Mouse (Mus musculus): ENCODE results near the gene Olfml3. TPM values are rescaled to one million over a fixed set of nuclear protein-coding genes. Genes with fewer than 3 reads are reported as not detected.

Gene Olfml3
- polyA plus RNA-seq (2012; rRNA removed), result 6.3 and 7.0 TPM in 2 replicates

DNA sequence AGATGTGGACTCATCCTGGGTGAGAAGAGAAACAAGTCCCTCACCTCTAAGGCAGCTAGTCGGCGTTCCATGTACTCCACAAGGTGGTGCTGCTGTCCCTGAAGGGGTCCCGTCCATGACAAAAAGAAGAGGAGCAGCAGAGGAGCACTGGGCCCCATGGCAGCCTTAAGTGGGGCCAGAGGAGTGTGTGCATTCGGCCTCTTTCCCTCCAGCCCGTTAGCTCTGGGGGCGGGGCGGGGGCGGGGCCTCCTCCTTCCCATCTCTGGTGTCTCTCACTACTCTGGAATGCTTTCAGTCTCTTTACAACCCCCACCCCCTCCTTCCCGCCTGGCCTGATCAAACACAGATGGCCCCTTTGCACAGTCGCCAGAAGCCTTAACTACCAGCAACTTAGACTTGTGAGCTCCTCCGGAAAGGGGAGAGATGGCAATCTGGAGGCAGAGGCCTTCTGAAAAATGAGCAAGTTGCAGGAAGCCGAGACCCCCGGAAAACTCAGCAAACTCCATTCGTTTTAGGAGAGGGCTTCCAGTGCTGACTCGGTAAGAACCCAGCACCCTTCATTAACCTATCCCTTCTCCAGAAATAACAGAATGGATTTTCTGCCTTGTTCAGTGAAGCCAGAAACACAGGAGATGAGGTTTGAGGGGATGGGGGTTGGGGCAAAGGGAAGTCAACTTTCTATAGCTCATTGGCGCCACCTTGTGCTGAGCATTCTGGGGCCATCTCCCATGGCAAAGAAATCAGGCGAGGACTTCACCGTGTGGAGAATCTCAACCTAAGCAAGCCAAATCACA is at the start of gene Olfml3:
Gene Olfml3, minus strand, starts transcription at position 224 of the 794 bp plus-strand sequence.
- DNase-seq (ENCODE audit: low read depth, low spot score), result no peak
- WGBS, result 2% methylated on average over 18 of the region's 18 CpGs

DNA sequence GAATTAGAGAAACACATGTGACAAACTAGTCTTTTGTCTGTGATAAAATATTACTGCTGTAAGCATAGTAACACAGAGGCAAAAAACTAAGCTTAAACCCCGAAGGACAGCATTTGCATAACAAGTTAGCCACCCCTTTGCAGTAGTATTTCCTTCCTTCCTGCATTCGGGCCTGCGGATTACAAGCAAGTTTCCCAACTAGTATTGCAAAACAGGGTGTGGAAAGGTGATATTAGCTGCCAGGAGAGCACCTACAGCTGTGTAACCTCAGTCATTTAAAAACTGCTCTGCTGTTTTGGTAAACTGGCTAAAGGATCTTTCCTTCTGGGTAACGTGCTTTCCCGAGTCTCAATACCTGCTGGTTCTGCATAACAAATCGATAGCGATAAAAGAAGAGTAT is 49.4 kb upstream of the Olfml3 start:
- no peak for DNase-seq (ENCODE audit: low read depth, low spot score)
- 23% methylated on average over 7 of the region's 7 CpGs for WGBS

DNA sequence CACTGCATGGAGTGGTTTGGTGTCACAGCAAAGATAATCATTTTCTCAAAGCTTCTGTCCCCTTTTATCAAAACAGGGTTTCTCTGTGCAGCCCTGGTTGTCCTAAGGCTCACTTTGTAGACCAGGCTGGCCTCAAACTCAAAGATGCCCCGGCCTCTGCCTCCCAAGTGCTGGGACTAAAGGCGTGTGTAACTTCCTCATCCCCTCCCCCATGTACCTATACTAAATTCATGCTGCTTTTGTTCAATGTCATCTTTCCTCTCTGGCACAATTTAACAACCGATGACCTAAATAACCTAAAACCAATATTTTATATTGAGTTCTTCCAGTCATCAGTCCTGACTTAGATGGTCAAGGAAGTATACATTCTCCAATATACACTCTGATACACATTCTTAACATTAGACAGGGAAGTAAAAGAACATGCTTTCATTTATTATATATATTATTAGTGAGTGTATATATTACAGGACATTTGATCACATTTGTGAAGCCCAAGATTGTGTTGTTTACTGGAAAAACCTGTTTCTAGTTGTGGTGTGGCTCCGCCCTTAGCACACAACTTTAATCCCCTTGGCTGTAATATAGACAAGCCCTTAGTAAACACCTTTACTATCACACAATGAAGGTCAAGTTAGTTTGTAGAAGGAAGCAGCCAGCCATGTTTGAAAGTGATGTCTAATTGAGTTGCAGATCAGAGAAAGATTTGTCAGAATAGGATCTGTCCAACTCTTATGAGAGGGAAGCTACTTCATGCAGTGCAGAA is 45.2 kb upstream of the Olfml3 start:
- WGBS, result 58% methylated on average over 4 of the region's 4 CpGs
- DNase-seq (ENCODE audit: low read depth, low spot score), result no peak

GRCm38 (mm10) chr3:103780777-103781176 is 43.0 kb upstream of the Olfml3 start:
- DNase-seq (ENCODE audit: low read depth, low spot score), result no peak
- WGBS, result 63% methylated on average over 5 of the region's 5 CpGs

DNA sequence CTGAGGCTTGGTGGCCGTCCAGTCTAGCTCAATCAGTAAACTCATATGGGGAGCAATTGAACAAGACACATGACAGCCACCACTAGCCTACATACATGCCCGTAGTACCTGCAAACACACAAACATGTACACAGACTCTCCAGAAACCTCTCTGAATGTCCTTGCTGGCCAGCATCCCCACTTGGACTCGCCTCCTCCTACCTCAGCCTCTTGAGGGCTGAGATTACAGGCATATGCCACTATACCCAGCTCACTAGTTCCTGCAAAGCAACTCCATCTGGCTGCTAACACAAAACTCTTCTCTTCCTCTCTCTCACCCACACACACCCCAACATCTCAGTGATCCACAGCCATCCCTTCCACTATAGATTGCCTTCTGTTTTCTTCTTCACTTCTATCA is 42.5 kb upstream of the Olfml3 start:
- 83% methylated on average over 3 of the region's 3 CpGs for WGBS
- no peak for DNase-seq (ENCODE audit: low read depth, low spot score)

- 74% methylated on average over 7 of the region's 7 CpGs for WGBS
- no peak for DNase-seq (ENCODE audit: low read depth, low spot score)
Observed at GRCm38 (mm10) chr3:103779183-103779582, 41.4 kb upstream of the Olfml3 start.

DNA sequence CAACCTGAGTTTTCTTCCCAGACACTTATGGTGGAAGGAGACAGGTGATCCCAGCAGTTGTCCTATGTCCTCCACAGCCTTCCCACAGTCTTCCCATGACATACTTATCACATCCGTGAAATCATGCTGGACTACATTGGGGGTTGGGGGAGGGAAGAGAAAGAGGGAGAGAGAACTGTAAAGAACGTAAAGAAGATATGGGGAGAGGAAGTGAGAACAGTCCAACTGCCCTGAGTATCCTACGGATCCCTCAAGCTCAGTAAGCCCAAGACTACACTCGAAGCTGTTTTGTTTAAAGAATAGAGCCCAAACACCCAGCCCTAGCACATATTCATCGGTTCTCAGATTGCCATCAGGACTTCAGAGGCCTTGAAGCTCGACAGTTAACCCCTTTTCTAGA is 40.9 kb upstream of the Olfml3 start:
- no peak for DNase-seq (ENCODE audit: low read depth, low spot score)
- 80% methylated on average over 6 of the region's 6 CpGs for WGBS

DNA sequence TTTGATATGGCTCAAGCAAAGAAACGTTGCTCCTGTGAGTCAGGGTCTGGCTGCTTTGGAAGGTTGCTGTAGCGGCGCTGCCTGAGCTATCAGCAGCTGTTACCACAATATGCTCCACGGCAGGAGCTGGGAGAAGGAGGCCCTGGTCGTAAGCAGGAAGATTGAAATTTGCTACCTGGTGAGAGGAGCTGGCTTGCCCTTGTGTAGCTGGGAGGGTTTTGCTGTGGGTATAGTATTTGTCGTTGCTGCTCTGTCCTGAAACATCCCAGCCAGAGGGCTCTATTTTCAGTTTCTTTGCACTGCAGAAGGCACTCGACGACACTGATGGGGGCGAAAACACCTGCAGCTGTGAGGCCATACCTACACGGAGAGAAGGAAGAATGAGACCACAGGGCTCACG is 40.1 kb upstream of the Olfml3 start:
- 86% methylated on average over 11 of the region's 11 CpGs for WGBS
- no peak for DNase-seq (ENCODE audit: low read depth, low spot score)

GRCm38 (mm10) chr3:103774009-103774408 is 36.2 kb upstream of the Olfml3 start:
- 81% methylated on average over 15 of the region's 15 CpGs for WGBS
- DNase-seq (ENCODE audit: low read depth, low spot score), result no peak

DNA sequence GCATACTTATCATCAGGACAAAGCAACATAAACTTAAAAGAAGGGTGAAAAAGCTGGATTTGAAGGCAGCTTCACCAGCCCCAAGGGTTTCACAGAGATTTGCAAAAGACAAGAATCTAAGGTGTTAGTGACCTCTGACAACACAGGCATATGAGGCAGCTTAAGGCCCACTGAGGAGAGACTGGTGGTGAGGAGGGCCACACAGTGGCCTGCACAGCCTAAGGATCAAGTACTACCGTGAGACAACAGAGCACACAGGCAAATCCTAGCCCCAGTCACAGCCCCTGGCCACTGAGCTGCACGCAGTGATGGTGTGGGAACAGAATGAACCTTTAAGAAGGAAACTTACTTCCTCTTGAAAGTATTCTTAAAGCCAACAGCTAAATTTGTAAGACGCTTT is 35.7 kb upstream of the Olfml3 start:
- no peak for DNase-seq (ENCODE audit: low read depth, low spot score)
- WGBS, result 69% methylated on average over 3 of the region's 3 CpGs

DNA sequence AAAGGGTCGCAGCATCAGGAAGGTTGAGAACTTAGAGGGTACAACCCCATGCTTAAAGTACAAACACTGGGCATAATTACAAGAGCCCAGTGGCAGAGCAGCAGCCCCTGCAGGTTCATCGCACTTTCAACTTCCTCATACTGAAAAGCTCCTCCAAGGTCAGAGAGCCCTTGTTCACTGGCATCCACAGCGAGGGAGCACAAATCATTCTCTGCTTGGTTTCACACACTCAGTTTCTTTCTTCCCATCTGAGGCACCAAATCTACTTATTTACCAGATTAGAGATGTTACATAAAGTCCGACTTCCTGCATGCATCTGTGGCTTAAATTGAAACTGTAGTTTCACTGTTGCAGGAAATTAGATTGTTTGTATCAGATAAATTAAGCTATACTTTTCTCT is 35.0 kb upstream of the Olfml3 start:
- 45% methylated on average over 4 of the region's 4 CpGs for WGBS
- no peak for DNase-seq (ENCODE audit: low read depth, low spot score)

GRCm38 (mm10) chr3:103771531-103772130 is 33.8 kb upstream of the Olfml3 start:
- no peak for DNase-seq (ENCODE audit: low read depth, low spot score)
- 37% methylated on average over 9 of the region's 9 CpGs for WGBS

- WGBS, result 70% methylated on average over 3 of the region's 3 CpGs
Observed at GRCm38 (mm10) chr3:103766789-103767188, 29.0 kb upstream of the Olfml3 start.

GRCm38 (mm10) chr3:103759261-103759970 is 21.6 kb upstream of the Olfml3 start:
- DNase-seq (ENCODE audit: low read depth, low spot score), result no peak
- WGBS, result 42% methylated on average over 5 of the region's 5 CpGs

More at GRCm38 (mm10) chr3:103766789-103767188, 29.0 kb upstream of the Olfml3 start:
- DNase-seq (ENCODE audit: low read depth, low spot score), result no peak

DNA sequence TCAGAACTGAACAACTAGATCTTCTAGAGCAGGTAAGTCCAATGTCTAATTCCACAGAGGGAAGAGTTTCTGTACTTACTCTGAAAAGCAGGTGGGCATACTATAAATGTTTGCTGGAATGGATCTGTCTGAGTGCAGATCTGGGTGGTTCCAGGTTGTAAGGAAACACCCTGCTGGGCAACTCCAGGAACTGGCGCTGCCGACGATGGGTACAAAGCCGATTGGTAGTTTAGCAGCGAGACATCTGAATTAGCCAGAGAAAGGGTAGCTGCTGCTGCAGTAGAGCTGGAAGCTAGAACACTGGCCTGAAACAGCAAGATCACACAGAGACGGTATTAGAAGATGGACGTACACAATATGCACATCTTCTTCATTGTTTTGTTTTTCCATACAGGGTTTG is 20.7 kb upstream of the Olfml3 start:
- DNase-seq (ENCODE audit: low read depth, low spot score), result no peak
- WGBS, result 63% methylated on average over 7 of the region's 7 CpGs

DNA sequence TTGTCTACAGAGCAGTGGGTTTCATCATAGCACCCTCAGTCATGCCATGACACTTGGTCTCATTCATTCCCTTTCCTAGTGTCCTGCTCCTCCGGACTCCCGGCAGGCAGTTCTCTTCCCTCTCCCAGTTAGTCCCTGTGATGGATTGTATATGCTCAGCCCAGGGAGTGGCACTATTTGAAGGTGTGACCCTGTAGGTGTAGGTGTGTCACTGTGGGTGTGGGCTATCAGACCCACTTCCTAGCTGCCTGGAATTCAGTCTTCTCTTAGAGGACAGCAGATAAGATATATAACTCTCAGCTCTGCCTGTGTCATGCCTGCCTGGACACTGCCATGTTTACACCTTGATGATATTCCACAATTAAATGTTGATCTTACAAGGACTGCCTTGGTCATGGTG is 19.1 kb upstream of the Olfml3 start:
- DNase-seq (ENCODE audit: low read depth, low spot score), result no peak
- 46% methylated on average over 2 of the region's 2 CpGs for WGBS

DNA sequence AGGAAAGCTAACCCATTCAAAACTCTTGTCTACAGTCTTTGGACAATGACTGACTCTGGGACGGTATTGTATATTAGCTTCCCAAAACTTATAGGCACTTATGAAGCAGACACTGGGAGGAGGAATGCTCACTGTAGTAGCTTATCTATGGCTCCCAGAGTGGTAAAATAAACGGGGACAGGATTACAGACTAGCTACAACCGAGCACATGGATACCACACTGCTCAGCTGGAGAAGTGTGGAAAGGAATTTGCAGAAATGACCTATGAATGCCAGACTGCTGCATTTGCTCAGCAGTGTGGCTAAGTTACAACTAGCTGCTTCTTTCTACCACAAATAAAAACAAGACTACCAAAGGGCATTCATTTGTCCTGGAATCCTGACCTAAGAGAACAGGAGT is 17.6 kb upstream of the Olfml3 start:
- WGBS, result 80% methylated on average over 3 of the region's 3 CpGs
- no peak for DNase-seq (ENCODE audit: low read depth, low spot score)

- WGBS, result 84% methylated on average over 2 of the region's 2 CpGs
- DNase-seq (ENCODE audit: low read depth, low spot score), result no peak
Observed at GRCm38 (mm10) chr3:103751558-103751957, 13.8 kb upstream of the Olfml3 start.

DNA sequence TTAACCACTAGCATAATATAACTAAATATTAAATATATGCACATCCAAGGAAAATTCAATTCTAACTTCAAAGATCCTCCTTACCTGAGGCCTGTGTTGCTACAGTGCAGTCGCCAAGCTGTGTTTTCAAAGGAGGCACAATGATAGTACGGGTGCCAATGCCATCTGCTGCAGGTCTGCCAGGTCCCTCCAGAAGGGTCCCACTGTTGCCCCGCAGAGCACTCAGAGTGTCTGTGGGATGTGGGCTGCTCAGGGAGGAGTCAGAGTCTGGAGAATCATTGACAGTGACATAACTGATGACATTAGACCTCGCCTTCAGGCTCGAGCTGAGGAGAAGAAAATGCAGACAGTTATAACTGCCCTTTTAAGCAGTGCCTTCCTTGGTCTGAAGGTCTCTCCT is 8.9 kb upstream of the Olfml3 start:
- no peak for DNase-seq (ENCODE audit: low read depth, low spot score)
- WGBS, result 76% methylated on average over 5 of the region's 5 CpGs
